Mouse (Mus musculus): ENCODE data around the gene H2-Q10. TPM values are rescaled to one million over a fixed set of nuclear protein-coding genes. Genes with fewer than 3 reads are reported as not detected.
"Not testable (repeated sequence)": the region's sequence is repeated elsewhere in the genome, so short reads cannot be mapped to it uniquely, and the experiment has no call there.

The H2-Q10 gene
- polyA plus RNA-seq, 1 experiment from 2014 or later = 0.15 TPM

- not testable (repeated sequence) for H3K4me2 ChIP-seq (replicated peaks; ENCODE audit: low read depth, low read length); H3K4me3 ChIP-seq (ENCODE audit: low read depth, low read length); H3K36me3 ChIP-seq (ENCODE audit: control insufficient read depth, insufficient read depth, low read length); H3K27ac ChIP-seq (ENCODE audit: low read depth, low read length); H3K4me1 ChIP-seq (replicated peaks; ENCODE audit: control insufficient read depth, insufficient read depth, low read length); H3K9ac ChIP-seq (ENCODE audit: low read depth, low read length); ATAC-seq (ENCODE audit: low FRiP score); H3K9me3 ChIP-seq (ENCODE audit: control insufficient read depth, low read length); H3K27me3 ChIP-seq (ENCODE audit: control insufficient read depth, insufficient read depth, low read length)
- WGBS = 43% methylated on average over 27 of the region's 27 CpGs
- peak; percentile 26 for DNase-seq (ENCODE audit: low spot score)
Observed at GRCm38 (mm10) chr17:35439925-35440645, 29.8 kb upstream of the H2-Q10 start.

DNA sequence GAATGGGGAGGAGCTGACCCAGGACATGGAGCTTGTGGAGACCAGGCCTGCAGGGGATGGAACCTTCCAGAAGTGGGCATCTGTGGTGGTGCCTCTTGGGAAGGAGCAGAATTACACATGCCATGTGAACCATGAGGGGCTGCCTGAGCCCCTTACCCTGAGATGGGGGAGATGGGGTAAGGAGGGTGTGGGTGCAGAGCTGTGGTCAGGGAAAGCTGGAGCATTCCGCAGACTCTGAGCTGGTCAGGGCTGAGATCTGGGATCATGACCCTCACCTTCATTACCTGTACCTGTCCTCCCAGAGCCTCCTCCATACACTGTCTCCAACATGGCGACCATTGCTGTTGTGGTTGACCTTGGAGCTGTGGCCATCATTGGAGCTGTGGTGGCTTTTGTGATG is 27.5 kb upstream of the H2-Q10 start:
- not testable (repeated sequence) for H3K4me3 ChIP-seq (ENCODE audit: low read depth, low read length); ATAC-seq (ENCODE audit: low FRiP score); H3K27ac ChIP-seq (ENCODE audit: low read depth, low read length); DNase-seq (ENCODE audit: low spot score); H3K36me3 ChIP-seq (ENCODE audit: control insufficient read depth, insufficient read depth, low read length); H3K4me1 ChIP-seq (replicated peaks; ENCODE audit: control insufficient read depth, insufficient read depth, low read length); H3K27me3 ChIP-seq (ENCODE audit: control insufficient read depth, insufficient read depth, low read length); H3K9ac ChIP-seq (ENCODE audit: low read depth, low read length); H3K4me2 ChIP-seq (replicated peaks; ENCODE audit: low read depth, low read length); H3K9me3 ChIP-seq (ENCODE audit: control insufficient read depth, low read length)
- WGBS = 92% methylated on average over 2 of the region's 2 CpGs

DNA sequence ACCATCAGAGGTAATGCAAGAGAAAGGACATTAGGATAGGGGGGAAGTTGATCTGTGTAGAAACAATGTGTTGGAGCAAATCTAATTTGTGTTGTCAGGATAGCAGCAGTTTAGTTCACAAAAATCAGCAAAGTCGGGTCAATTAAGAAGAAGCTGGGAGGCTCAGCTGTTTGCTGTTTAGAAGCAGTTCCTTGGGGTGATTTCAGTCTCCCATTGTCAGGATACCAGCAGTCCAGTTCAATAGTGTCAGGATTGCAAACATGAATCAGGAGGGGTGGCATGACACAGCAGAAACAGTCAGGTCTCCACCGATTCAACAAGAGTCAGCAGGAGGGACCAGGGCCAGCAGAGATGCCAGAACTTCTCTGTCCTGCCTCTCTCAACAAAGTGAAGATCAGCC is 25.4 kb upstream of the H2-Q10 start:
- not testable (repeated sequence) for DNase-seq (ENCODE audit: low spot score); H3K9ac ChIP-seq (ENCODE audit: low read depth, low read length); H3K4me2 ChIP-seq (replicated peaks; ENCODE audit: low read depth, low read length); H3K9me3 ChIP-seq (ENCODE audit: control insufficient read depth, low read length); H3K27ac ChIP-seq (ENCODE audit: low read depth, low read length); ATAC-seq (ENCODE audit: low FRiP score); H3K36me3 ChIP-seq (ENCODE audit: control insufficient read depth, insufficient read depth, low read length); H3K4me1 ChIP-seq (replicated peaks; ENCODE audit: control insufficient read depth, insufficient read depth, low read length); H3K27me3 ChIP-seq (ENCODE audit: control insufficient read depth, insufficient read depth, low read length); H3K4me3 ChIP-seq (ENCODE audit: low read depth, low read length)
- WGBS = 94% methylated on average over 2 of the region's 2 CpGs

GRCm38 (mm10) chr17:35458247-35458646 is 11.6 kb upstream of the H2-Q10 start:
- not testable (repeated sequence) for H3K4me1 ChIP-seq (replicated peaks; ENCODE audit: control insufficient read depth, insufficient read depth, low read length); ATAC-seq (ENCODE audit: low FRiP score); H3K9ac ChIP-seq (ENCODE audit: low read depth, low read length); H3K4me3 ChIP-seq (ENCODE audit: low read depth, low read length); H3K36me3 ChIP-seq (ENCODE audit: control insufficient read depth, insufficient read depth, low read length); H3K27ac ChIP-seq (ENCODE audit: low read depth, low read length); DNase-seq (ENCODE audit: low spot score); H3K4me2 ChIP-seq (replicated peaks; ENCODE audit: low read depth, low read length); H3K9me3 ChIP-seq (ENCODE audit: control insufficient read depth, low read length); H3K27me3 ChIP-seq (ENCODE audit: control insufficient read depth, insufficient read depth, low read length)
- no CpG with 5 or more reads among the region's 1 CpGs for WGBS

DNA sequence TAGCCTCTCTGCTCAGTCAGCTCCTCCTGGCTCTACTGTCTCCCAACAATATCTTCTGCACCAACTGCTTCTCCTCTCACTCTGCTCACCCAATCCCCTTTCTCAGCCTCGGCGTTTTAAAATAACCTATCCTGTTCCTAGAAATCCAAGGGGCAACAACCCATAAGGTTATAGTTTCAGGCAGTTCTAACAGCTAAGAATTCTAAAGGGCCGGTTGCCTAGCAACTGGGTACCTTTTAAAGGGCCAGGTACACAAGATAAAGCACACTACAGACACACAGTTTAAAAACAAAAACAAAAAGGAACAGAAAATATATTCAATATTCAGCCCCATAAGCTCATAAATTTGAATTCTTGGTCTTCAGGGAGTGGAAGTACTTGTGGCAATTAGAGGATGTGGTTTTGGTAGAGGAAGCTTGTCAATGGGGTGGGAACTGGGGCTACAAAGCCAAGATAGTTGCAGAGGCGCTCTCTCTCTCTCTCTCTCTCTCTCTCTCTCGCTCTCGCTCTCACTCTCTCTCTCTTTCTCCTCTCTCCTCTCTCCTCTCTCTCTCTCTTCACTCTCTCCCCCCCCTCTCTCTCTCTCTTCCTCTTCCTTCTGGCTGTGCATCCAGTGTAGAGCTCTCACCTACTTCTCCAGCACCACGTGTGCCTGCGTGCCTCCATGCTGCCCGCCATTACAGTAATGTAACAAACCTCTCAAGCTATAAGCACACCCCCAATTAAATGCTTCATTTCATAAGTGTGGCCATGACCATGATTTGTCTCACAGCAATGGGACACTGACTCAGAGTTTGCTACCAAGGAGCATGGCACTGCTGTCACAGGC is 9.2 kb upstream of the H2-Q10 start:
- not testable (repeated sequence) for H3K36me3 ChIP-seq (ENCODE audit: control insufficient read depth, insufficient read depth, low read length); H3K4me3 ChIP-seq (ENCODE audit: low read depth, low read length); H3K4me2 ChIP-seq (replicated peaks; ENCODE audit: low read depth, low read length); ATAC-seq (ENCODE audit: low FRiP score); H3K27ac ChIP-seq (ENCODE audit: low read depth, low read length); H3K9me3 ChIP-seq (ENCODE audit: control insufficient read depth, low read length); H3K27me3 ChIP-seq (ENCODE audit: control insufficient read depth, insufficient read depth, low read length); H3K9ac ChIP-seq (ENCODE audit: low read depth, low read length); DNase-seq (ENCODE audit: low spot score); H3K4me1 ChIP-seq (replicated peaks; ENCODE audit: control insufficient read depth, insufficient read depth, low read length)
- no CpG with 5 or more reads among the region's 9 CpGs for WGBS

- not testable (repeated sequence) for H3K4me2 ChIP-seq (replicated peaks; ENCODE audit: low read depth, low read length); H3K4me3 ChIP-seq (ENCODE audit: low read depth, low read length); H3K4me1 ChIP-seq (replicated peaks; ENCODE audit: control insufficient read depth, insufficient read depth, low read length); H3K9ac ChIP-seq (ENCODE audit: low read depth, low read length); H3K27ac ChIP-seq (ENCODE audit: low read depth, low read length); H3K9me3 ChIP-seq (ENCODE audit: control insufficient read depth, low read length); ATAC-seq (ENCODE audit: low FRiP score); H3K36me3 ChIP-seq (ENCODE audit: control insufficient read depth, insufficient read depth, low read length)
- DNase-seq (ENCODE audit: low spot score) = peak; percentile 77
- peaks cover 18% of the 10 kb centered on the region for H3K27me3 ChIP-seq (ENCODE audit: control insufficient read depth, insufficient read depth, low read length)
- 10% methylated on average over 8 of the region's 8 CpGs for WGBS
Observed at GRCm38 (mm10) chr17:35465651-35466050, 4.2 kb upstream of the H2-Q10 start.

GRCm38 (mm10) chr17:35468936-35469335 is 953 bp upstream of the H2-Q10 start:
- H3K4me2 ChIP-seq (replicated peaks; ENCODE audit: low read depth, low read length); H3K36me3 ChIP-seq (ENCODE audit: control insufficient read depth, insufficient read depth, low read length); DNase-seq (ENCODE audit: low spot score); H3K9me3 ChIP-seq (ENCODE audit: control insufficient read depth, low read length); H3K9ac ChIP-seq (ENCODE audit: low read depth, low read length); H3K4me1 ChIP-seq (replicated peaks; ENCODE audit: control insufficient read depth, insufficient read depth, low read length); H3K27ac ChIP-seq (ENCODE audit: low read depth, low read length); H3K4me3 ChIP-seq (ENCODE audit: low read depth, low read length); ATAC-seq (ENCODE audit: low FRiP score): not testable (repeated sequence)
- H3K27me3 ChIP-seq (ENCODE audit: control insufficient read depth, insufficient read depth, low read length) = peaks cover 21% of the 10 kb centered on the region
- 68% methylated on average over 3 of the region's 3 CpGs for WGBS

DNA sequence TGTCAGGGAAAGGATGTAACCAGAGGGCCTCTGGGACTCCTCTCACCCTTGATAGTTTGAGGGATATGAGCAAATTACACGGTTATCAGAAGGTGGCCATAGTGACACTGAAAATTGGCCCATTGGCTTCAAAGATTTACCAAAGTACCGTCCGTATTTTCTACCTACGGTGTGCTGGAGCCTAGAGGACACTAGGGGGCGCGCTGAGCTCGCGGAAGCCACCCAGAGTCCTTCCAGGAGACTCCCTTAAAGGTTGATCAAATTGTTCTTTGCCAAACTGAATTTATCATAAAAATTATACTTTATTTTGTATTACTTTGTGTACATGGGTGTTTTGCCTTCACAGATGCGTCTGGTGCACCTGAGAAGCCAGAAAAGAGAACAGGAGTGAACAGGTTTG is 14.2 kb downstream of the H2-Q10 start:
- Histone ChIP-seq H3K27me3 (ENCODE audit: control insufficient read depth, insufficient read depth, low read length) (no peaks in the 10 kb centered on the region), H3K9me3 (ENCODE audit: control insufficient read depth, low read length) (no peaks in the 10 kb centered on the region), H3K4me1 (replicated peaks; ENCODE audit: control insufficient read depth, insufficient read depth, low read length) (no peaks in the 10 kb centered on the region), H3K36me3 (ENCODE audit: control insufficient read depth, insufficient read depth, low read length) (no peaks in the 10 kb centered on the region), H3K4me3 (ENCODE audit: low read depth, low read length) (no peak overlapping the region), H3K4me2 (replicated peaks; ENCODE audit: low read depth, low read length) (no peak overlapping the region), H3K27ac (ENCODE audit: low read depth, low read length) (no peak overlapping the region), H3K9ac (ENCODE audit: low read depth, low read length) (no peak overlapping the region)
- WGBS = 4% methylated on average over 9 of the region's 9 CpGs
- DNase-seq (ENCODE audit: low spot score) = peak; percentile 80
- no peak for ATAC-seq (ENCODE audit: low FRiP score)

- no peak for DNase-seq (ENCODE audit: low spot score)
Observed at GRCm38 (mm10) chr17:35485702-35486101, 15.8 kb downstream of the H2-Q10 start.

More at GRCm38 (mm10) chr17:35485702-35486101, 15.8 kb downstream of the H2-Q10 start:
- Histone ChIP-seq H3K9me3 (ENCODE audit: control insufficient read depth, low read length) (no peaks in the 10 kb centered on the region), H3K4me2 (replicated peaks; ENCODE audit: low read depth, low read length) (no peak overlapping the region), H3K9ac (ENCODE audit: low read depth, low read length) (no peak overlapping the region), H3K27me3 (ENCODE audit: control insufficient read depth, insufficient read depth, low read length) (no peaks in the 10 kb centered on the region), H3K27ac (ENCODE audit: low read depth, low read length) (no peak overlapping the region), H3K4me3 (ENCODE audit: low read depth, low read length) (no peak overlapping the region), H3K4me1 (replicated peaks; ENCODE audit: control insufficient read depth, insufficient read depth, low read length) (no peaks in the 10 kb centered on the region), H3K36me3 (ENCODE audit: control insufficient read depth, insufficient read depth, low read length) (no peaks in the 10 kb centered on the region)
- 23% methylated on average over 4 of the region's 4 CpGs for whole genome bisulfite sequencing
- ATAC-seq (ENCODE audit: low FRiP score) = no peak
